Mouse (Mus musculus): ENCODE measurements around the gene Prrx2. TPM values are rescaled to one million over a fixed set of nuclear protein-coding genes. Genes with fewer than 3 reads are reported as not detected.
"Not testable (repeated sequence)": the region's sequence is repeated elsewhere in the genome, so short reads cannot be mapped to it uniquely, and the experiment has no call there.

Prrx2 gene
- polyA plus RNA-seq, 1 experiment from 2014 or later: 14.1 TPM

DNA sequence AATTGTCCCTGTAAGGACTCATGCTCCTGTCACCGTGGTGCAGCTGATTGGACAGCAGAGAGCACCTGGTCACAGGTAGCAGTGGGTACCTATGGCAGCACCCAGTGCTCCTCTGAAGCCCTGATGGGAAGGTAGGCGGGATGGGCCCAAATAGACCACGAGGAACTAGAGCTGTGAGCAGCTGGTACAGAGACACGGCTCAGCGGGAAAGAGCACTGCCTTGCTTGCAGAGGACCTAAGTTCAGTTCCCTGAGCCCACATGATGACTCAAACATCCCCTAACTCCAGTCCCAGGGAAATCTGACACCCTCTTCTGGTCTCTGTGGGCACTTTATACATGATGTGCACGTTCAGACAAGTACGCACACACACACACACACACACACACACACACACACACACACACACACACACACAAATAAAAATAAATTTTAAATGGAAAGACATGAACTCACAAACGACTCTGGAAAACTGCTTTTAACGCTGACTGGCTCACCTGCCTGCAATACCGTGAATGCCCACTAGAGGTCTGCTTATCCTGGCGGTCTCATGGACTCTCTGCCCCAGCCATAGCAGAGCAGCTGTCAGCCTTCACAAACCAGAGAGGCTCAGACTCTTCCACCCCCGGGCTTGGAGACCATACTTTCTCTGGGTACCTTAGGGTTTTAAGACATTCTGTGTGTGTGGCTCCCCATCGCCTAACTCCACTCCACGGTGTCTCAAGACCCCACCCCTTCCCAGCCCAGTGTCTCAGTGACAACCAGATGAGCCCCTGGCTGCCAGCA is 93.3 kb downstream of the Prrx2 start:
- no peak overlapping the region for H3K9ac ChIP-seq
- H3K4me3 ChIP-seq: no peak overlapping the region
- H3K36me3 ChIP-seq: no peaks in the 10 kb centered on the region
- H3K9me3 ChIP-seq (replicated peaks): no peaks in the 10 kb centered on the region
- peaks cover 31% of the 10 kb centered on the region for H3K4me1 ChIP-seq (replicated peaks)
- peak overlapping the region; percentile 68; the same call in 1 of the 2 replicates for H3K27ac ChIP-seq
- ATAC-seq (replicated peaks; ENCODE audit: insufficient number of reproducible peaks, insufficient read depth, low FRiP score, low read depth): no peak
- 24% methylated on average over 14 of the region's 14 CpGs for WGBS
- H3K4me2 ChIP-seq: no peak overlapping the region
- H3K27me3 ChIP-seq: no peaks in the 10 kb centered on the region

DNA sequence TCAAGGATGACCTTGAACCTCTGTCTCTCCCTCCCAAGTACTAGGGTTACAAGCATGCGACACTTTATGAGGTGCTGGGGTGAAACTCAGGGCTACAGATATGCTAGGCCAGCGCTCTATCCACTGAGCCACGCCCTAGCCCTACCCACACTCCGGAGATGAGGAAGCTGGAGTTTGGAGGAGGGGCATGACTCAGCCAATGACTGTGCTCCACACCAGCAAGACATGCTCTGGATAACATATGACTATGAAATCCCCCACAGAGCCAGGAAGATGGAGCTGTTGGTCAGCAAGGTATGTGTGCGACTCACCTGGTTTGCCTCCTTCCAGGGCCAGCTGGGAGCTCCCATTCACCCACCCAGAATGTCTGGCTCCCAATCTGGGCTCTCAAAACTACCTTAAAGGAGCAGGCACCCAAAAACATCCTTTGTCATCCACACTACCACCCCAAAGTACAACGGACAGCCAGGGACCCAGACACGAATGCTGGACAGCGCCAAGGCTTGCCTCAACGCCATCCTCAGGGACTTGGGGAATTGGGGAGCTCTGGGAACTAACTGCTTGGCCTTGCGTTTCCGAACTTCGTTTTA is 94.2 kb downstream of the Prrx2 start:
- Histone ChIP-seq H3K27me3 (no peaks in the 10 kb centered on the region), H3K36me3 (no peaks in the 10 kb centered on the region), H3K27ac (no peak overlapping the region), H3K4me3 (peak overlapping the region; percentile 38), H3K9me3 (replicated peaks) (no peaks in the 10 kb centered on the region), H3K4me1 (replicated peaks) (peaks cover 31% of the 10 kb centered on the region), H3K9ac (0 out of 2 replicates have a peak overlapping the region, but pooled peaks have one; percentile 39), H3K4me2 (peak overlapping the region; percentile 70)
- WGBS: 30% methylated on average over 12 of the region's 12 CpGs
- ATAC-seq (replicated peaks; ENCODE audit: insufficient number of reproducible peaks, insufficient read depth, low FRiP score, low read depth): no peak

DNA sequence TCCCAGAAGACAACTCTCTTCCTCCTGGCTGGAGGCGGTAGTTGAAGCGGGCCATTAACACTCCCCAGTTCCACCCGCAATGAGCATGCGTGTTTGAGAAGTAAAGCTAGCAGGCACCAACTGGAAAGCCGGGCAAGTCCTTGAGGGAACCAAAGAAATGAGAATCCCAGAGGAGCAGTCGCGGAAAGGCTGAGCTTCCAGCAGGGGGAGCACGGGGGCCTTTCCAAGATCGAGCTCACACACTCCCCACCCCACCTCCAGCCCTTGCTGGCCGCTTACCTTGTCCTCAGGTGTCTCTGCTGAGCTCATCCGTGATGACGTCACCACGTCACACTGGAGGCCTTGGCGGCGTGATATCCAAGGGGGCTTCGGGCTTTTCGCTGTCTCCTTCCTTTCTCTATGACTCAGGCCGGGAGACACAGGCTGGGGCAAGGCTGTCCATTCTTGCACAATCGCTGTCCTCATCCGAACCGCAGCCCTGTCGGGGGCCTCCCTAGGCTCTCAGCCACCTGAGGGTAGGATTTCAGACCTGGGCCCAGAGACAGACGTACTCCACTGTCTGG is 94.8 kb downstream of the Prrx2 start, which contains the start of gene Ptges:
Gene Ptges, minus strand, starts transcription at position 381 of the 563 bp plus-strand sequence.
- H3K9ac ChIP-seq: peak within 1 kb of the TSS; percentile 39; the same call in 1 of the 2 replicates
- peak within 1 kb of the TSS; percentile 70 for H3K4me2 ChIP-seq
- peak; percentile 36 for ATAC-seq (replicated peaks; ENCODE audit: insufficient number of reproducible peaks, insufficient read depth, low FRiP score, low read depth)
- H3K4me1 ChIP-seq (replicated peaks): peaks cover 31% of the 10 kb centered on the region
- peak within 1 kb of the TSS; percentile 38 for H3K4me3 ChIP-seq
- H3K9me3 ChIP-seq (replicated peaks): no peaks in the 10 kb centered on the region
- no peaks in the 10 kb centered on the region for H3K36me3 ChIP-seq
- WGBS: 3% methylated on average over 23 of the region's 23 CpGs
- H3K27ac ChIP-seq: no peak within 1 kb of the TSS
- no peaks in the 10 kb centered on the region for H3K27me3 ChIP-seq

DNA sequence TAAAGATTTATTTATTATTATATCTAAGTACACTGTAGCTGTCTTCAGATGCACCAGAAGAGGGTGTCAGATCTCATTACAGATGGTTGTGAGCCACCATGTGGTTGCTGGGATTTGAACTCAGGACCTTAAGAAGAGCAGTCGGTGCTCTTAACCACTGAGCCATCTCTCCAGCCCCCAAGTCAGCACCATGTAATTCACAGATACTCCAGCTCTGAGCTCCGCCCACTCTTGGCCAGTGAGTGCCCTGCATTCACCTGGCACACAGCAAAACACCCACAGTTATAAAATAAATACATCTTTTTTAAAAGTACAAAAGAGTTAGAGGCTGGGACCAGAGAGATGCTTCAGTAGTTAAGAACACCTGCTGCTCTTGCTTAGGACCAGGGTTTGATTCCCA is 96.1 kb downstream of the Prrx2 start:
- H3K9me3 ChIP-seq (replicated peaks); H3K4me2 ChIP-seq; ATAC-seq (replicated peaks; ENCODE audit: insufficient number of reproducible peaks, insufficient read depth, low FRiP score, low read depth); H3K9ac ChIP-seq; H3K4me3 ChIP-seq; H3K27me3 ChIP-seq; H3K27ac ChIP-seq; H3K36me3 ChIP-seq: not testable (repeated sequence)
- peaks cover 31% of the 10 kb centered on the region for H3K4me1 ChIP-seq (replicated peaks)
- WGBS: 70% methylated on average over 2 of the region's 2 CpGs

Other genes starting within 250 kb of the Prrx2 start
- 1.1 and 1.5 TPM in 2 replicates for gene Cstad, start 239.9 kb upstream of the Prrx2 start, polyA plus RNA-seq (2015; fragmentation: Nextera tagmentation; extraction: Ambion mirVana)
- gene 1700001O22Rik, start 31.3 kb upstream of the Prrx2 start, polyA plus RNA-seq (2015; fragmentation: Nextera tagmentation; extraction: Ambion mirVana): 2.1 and 2.6 TPM in 2 replicates
- 75.8 and 77.2 TPM in 2 replicates for gene Ntmt1, start 27.1 kb upstream of the Prrx2 start, polyA plus RNA-seq (2015; fragmentation: Nextera tagmentation; extraction: Ambion mirVana)
- gene Asb6, start 4.6 kb upstream of the Prrx2 start, polyA plus RNA-seq (2015; fragmentation: Nextera tagmentation; extraction: Ambion mirVana): 17.2 and 22.4 TPM in 2 replicates
- 2.6 and 4.4 TPM in 2 replicates for gene Ptges, start 94.9 kb downstream of the Prrx2 start, polyA plus RNA-seq (2015; fragmentation: Nextera tagmentation; extraction: Ambion mirVana)
- 20.4 and 25.0 TPM in 2 replicates for gene Tor1b, start 118.0 kb downstream of the Prrx2 start, polyA plus RNA-seq (2015; fragmentation: Nextera tagmentation; extraction: Ambion mirVana)
- 45.9 and 49.4 TPM in 2 replicates for gene Tor1a, start 133.0 kb downstream of the Prrx2 start, polyA plus RNA-seq (2015; fragmentation: Nextera tagmentation; extraction: Ambion mirVana)
- 33.3 and 38.4 TPM in 2 replicates for gene BC005624, start 147.2 kb downstream of the Prrx2 start, polyA plus RNA-seq (2015; fragmentation: Nextera tagmentation; extraction: Ambion mirVana)
- 38.5 and 42.9 TPM in 2 replicates for gene Usp20, start 147.3 kb downstream of the Prrx2 start, polyA plus RNA-seq (2015; fragmentation: Nextera tagmentation; extraction: Ambion mirVana)

All from heart, embryonic 15.5 days (tissue).